Mouse (Mus musculus) B cell, adult (primary cell): Measurements from ENCODE around the gene Gm11938. TPM values are rescaled to one million over a fixed set of nuclear protein-coding genes. Genes with fewer than 3 reads are reported as not detected.

Experiments
- total RNA-seq: library from RNA; stranded (reverse); gene quantifications from 4 replicates; pipeline ENCODE4 v1.2.4, GENCODE M21; 2023; ENCODE audit not compliant: inconsistent age

Gm11938 gene
- not detected in 4 replicates for total RNA-seq

DNA sequence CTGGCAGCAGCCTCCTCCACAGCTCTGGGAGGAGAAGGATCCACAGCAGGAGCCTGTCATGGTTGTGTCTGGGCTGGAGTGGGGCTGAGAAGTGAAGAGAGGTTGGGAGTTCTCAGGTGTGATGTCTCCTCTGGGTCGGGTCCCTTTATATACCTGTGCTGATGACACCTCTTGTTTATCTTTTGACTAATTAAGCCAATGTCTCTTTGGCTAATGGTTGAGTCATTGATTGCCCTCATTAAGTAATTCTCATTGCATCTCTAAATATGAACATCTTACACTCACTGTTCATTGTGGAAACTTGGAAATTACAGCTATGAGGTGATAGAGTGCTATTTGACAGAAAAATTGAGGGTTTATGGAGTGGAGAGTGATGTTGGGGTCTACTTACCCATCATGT lies at the start of gene Gm11938:
Gene Gm11938 (minus strand): TSS at position 101 of the 400 bp plus-strand sequence.

DNA sequence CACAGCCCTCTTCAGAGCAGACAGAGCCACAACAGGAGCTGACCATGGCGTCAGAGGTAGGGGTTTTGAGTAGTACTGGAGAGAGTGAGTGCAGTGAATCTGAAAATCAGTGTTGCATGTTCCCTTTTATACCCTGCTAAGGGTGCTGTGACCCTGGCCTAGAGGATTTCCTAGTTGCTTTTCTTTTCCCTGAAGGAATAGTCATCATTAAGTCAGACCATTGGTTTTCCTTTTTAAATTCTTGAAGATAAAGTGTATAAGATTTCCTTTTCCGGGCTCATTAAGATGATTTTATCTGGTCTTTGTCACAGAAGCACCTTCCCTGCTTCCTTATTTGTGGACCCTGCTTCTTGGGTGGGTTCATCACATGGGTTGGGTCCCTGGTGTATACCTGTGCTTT lies 47.0 kb upstream of the Gm11938 start, which contains the start of gene Gm11555:
Gene Gm11555 (minus strand): TSS at position 101 of the 400 bp plus-strand sequence.

DNA sequence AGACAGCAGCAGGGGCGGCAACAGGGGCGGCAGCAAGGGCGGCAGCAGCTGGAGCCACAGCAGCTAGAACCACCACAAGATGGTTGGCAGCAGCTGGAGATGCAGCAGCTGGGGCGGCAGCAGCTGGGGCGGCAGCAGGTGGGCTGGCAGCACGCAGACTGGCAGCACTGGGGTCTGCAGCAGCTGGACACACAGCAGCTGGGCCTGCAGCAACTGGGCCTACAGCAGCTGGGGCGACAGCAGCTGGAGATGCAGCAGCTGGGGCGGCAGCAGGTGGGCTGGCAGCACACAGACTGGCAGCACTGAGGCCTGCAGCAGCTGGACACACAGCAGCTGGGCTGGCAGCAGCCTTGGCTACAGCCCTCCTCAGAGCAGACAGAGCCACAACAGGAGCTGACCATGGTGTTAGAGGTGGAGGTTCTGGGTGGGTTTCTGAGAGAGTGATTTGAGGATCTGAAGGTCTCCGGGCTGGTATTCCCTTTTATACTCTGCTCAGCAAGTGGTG lies 40.6 kb upstream of the Gm11938 start, which contains the start of gene Krtap4-7:
Gene Krtap4-7 (minus strand): TSS at position 455 of the 505 bp plus-strand sequence.

DNA sequence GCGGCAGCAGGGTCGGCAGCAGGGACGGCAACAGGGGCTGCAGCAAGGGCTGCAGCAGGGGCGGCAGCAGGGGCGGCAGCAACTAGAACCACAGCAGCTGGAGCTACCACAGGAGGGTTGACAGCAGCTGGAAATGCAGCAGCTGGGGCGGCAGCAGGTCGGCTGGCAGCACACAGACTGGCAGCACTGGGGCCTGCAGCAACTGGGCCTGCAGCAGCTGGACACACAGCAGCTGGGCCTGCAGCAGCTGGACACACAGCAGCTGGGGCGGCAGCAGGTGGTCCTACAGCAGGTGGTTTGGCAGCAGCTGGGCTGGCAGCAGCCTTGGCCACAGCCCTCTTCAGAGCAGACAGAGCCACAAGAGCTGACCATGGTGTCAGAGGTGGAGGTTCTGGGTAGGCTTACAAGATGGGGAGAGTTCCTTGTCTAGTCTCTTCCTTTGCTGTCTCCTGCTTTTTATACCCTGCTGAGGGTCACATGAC lies 31.6 kb upstream of the Gm11938 start, which contains the start of gene Krtap4-2:
Gene Krtap4-2 (minus strand): TSS at position 432 of the 482 bp plus-strand sequence.

DNA sequence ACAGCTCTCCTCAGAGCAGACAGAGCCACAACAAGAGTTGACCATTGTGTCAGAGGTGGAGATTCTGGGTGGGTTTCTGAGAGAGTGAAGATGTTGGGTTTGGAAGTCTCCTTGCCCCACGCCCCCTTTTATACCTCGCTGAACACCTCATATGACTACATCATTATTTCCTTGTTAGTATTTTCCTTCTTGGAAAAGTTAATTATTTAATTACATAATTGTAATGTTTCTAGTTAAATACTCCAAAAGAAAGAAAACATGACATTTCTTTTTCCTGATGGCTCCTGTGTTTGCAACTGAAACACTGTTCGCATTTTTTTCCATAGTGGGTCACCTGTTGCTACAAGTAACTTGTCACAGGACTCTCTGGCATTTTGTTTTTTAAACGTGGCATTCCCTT lies 25.0 kb upstream of the Gm11938 start, which contains the start of gene Krtap4-1:
Gene Krtap4-1 (minus strand): TSS at position 101 of the 400 bp plus-strand sequence.

DNA sequence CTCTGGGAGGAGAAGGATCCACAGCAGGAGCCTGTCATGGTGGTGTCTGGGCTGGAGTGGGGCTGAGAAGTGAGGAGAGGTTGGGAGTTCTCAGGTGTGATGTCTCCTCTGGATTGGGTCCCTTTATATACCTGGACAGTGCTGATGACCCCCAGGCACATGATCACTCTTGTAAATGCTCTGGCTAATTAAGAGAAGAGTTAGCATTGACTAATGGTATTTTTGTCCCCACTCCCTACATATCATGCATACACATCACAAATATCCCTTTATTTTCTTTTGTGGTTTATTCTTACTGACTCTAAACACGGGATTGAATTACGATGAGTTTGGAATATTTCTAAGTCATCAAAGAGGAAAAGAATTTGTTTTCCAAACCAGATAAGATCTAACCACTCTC lies 17.2 kb upstream of the Gm11938 start, which contains the start of gene Gm11562:
Gene Gm11562 (minus strand): TSS at position 101 of the 400 bp plus-strand sequence.

DNA sequence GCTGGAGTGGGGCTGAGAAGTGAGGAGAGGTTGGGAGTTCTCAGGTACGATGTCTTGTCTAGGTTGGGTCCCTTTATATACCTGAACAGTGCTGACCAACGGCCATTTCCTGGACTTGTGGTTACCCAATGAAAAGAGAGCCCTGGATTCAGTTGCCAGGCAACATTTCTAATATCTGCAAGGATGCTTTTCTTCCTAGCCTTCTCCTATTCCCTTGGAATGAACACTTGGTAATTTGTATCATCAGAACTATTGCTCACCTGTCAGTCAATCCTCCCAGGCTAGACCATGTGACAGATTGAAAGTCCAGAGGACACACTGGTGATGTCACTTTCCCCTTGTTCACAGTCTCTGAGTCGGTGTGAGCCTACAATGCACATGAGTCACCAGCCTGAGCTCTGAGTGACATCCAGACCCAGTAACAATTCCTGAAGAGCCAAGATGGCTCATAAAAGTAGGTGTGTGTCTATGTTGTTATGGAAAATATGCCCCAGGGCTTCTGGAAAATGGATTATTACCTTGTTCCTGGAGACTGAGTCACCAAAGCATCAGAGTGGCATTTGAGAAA lies 11.8 kb upstream of the Gm11938 start, which contains the start of gene Krtap2-4:
Gene Krtap2-4 (minus strand): TSS at position 51 of the 568 bp plus-strand sequence.

DNA sequence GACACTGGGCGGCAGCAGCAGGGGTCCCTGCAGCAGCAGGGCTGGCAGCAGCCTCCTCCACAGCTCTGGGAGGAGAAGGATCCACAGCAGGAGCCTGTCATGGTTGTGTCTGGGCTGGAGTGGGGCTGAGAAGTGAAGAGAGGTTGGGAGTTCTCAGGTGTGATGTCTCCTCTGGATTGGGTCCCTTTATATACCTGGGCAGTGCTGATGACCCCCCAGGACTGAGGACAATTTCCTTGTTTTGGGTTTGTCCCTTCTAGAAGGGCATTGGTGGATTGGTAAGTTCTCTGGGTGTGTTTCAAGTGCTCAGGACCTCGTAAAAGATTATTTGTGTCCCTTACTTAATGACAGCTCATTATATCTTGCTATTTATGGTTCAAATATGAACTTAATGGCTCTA lies 7.0 kb upstream of the Gm11938 start, which contains the start of gene Gm11937:
Gene Gm11937 (minus strand): TSS at position 101 of the 400 bp plus-strand sequence.

DNA sequence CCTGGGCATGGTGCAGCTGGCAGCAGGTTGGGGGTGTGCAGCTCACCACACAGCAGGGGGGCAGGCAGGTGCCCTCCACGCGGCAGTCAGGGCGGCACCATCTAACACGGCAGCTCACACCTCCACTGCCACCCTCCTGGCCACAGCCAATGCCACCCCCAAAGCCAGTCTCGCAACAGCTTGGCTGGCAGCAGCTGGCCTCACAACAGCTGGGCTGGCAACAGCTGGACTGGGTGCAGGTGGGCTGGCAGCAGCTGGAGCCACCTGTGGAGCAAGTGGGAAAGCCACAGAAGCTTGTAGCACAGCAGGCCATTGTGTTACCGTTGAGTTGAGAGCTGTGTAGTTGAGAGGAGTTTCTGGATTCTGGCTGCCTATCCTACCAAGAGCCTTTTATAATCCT lies 5.4 kb downstream of the Gm11938 start, which contains the start of gene Krtap9-3:
Gene Krtap9-3 (minus strand): TSS at position 364 of the 400 bp plus-strand sequence.

DNA sequence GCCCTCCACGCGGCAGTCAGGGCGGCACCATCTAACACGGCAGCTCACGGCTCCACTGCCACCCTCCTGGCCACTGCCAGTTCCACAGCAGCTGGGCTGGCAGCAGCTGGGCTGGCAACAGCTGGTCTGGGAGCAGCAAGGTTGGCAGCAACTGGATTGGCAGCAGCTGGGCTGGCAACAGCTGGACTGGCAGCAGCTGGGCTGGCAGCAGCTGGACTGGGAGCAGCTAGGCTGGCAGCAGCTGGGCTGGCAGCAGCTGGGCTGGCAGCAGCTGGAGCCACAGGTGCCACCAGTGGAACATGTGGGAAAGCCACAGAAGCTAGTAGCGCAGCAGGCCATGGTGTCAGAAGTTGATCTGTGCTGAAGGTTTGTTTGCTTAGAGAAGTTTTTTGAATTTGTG lies 12.1 kb downstream of the Gm11938 start, which contains the start of gene Krtap1-3:
Gene Krtap1-3 (minus strand): TSS at position 359 of the 400 bp plus-strand sequence.

DNA sequence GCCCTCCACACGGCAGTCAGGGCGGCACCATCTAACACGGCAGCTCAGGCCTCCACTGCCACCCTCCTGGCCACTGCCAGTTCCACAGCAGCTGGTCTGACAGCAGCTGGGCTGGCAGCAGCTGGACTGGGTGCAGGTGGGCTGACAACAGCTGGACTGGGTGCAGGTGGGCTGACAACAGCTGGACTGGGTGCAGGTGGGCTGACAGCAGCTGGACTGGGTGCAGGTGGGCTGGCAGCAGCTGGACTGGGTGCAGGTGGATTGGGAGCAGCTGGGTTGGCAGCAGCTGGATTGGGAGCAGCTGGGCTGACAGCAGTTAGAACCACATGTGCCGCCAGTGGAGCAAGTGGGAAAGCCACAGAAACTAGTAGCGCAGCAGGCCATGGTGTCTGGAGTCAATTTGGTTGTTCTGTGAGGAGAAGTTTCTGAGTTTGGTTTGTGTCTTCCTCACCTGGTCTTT lies 19.8 kb downstream of the Gm11938 start, which contains the start of gene Krtap1-4:
Gene Krtap1-4 (minus strand): TSS at position 410 of the 460 bp plus-strand sequence.

DNA sequence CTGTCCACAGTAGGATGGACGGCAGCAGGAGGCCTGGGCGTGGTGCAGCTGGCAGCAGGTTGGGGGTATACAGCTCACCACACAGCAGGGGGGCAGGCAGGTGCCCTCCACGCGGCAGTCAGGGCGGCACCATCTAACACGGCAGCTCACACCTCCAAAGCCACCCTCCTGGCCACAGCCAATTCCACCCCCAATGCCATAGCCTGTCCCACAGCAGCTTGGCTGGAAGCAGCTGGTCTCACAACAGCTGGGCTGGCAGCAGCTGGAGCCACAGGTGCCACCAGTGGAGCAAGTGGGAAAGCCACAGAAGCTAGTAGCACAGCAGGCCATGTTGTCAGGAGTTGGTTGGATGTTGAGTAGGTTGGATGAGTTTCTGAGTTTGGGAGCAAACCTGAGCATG lies 22.5 kb downstream of the Gm11938 start, which contains the start of gene Krtap1-5:
Gene Krtap1-5 (minus strand): TSS at position 381 of the 400 bp plus-strand sequence.

DNA sequence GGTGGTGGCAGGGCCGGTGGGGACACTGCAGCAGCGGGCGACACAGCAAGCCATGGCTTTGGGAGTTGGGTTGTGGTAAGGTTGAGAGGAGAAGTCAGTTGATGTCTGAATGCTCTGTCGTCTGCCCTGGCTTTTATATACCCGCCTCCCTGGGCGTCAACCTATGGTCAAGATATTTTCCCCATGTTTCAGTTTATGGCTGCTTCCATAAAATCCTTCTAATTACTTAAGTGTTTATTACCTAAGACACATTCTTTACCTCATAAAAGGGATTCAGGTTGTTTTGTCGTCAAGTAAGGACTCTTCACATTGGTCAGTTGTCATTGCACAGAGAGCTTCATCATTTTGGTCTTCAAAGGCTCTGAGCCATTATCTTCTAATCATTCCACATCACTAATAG lies 36.6 kb downstream of the Gm11938 start, which contains the start of gene Krtap3-1:
Gene Krtap3-1 (minus strand): TSS at position 101 of the 400 bp plus-strand sequence.

DNA sequence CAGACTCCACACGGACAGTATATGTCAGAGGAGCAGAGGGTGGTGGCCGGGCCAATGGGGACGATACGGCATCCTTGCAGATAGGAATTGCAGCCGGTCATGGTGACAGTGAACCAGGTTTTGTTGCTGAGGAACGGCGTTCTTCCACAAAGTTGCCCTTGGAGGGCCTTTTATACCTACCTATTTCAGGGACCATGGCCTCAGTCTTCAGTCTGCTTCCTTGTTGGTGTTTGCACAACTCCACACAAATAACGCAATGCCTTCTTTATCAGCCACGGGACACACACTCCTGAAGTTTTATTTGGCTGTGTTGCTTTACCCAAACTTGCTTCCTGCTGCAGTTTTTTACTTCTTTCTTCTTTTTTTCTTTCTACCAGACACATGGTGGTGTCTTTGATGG lies 43.7 kb downstream of the Gm11938 start, which contains the start of gene Gm11939:
Gene Gm11939 (minus strand): TSS at position 101 of the 400 bp plus-strand sequence.

DNA sequence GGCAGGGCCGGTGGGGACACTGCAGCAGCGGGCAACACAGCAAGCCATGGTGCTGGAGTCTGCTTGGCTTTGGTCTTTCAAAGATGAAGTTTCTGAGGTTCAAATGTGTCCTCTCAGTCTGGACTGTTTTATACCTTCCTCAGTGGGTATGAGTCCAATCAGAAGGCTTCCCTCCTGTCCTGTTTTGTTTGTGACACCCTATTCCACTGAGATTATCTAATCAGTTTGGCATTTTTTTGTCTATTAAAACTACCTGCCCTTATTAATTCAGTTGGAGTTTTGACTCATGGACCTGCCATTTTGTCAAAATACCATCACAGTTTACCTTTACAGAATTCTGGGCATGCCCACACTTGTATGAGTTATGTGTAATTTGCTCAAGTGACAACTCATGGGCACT lies 46.4 kb downstream of the Gm11938 start, which contains the start of gene Krtap3-2:
Gene Krtap3-2 (minus strand): TSS at position 101 of the 400 bp plus-strand sequence.

Other genes with a start within 250 kb of the Gm11938 start
- gene Krt28, start 228.4 kb downstream of the Gm11938 start, total RNA-seq, result not detected in 4 replicates
- 1.7 to 4.1 TPM (median 2.1 TPM) in 4 replicates for gene Krt10, start 213.9 kb downstream of the Gm11938 start, total RNA-seq
- not detected in 4 replicates for gene Krt12, start 181.0 kb downstream of the Gm11938 start, total RNA-seq
- gene Krt20, start 165.2 kb downstream of the Gm11938 start, total RNA-seq, result not detected in 4 replicates
- not detected in 4 replicates for gene Krt23, start 110.2 kb downstream of the Gm11938 start, total RNA-seq
- gene Krt39, start 82.0 kb downstream of the Gm11938 start, total RNA-seq, result not detected in 4 replicates
- gene Krt40, start 60.1 kb downstream of the Gm11938 start, total RNA-seq, result not detected in 4 replicates
- gene Krtap3-3, start 52.4 kb downstream of the Gm11938 start, total RNA-seq, result not detected in 4 replicates
- gene Krtap3-2, start 46.5 kb downstream of the Gm11938 start, total RNA-seq, result not detected in 4 replicates
- gene Gm11939, start 43.8 kb downstream of the Gm11938 start, total RNA-seq, result not detected in 4 replicates
- not detected in 4 replicates for gene Krtap3-1, start 36.7 kb downstream of the Gm11938 start, total RNA-seq
- gene Krtap1-5, start 22.3 kb downstream of the Gm11938 start, total RNA-seq, result not detected in 4 replicates
- gene Krtap1-4, start 19.7 kb downstream of the Gm11938 start, total RNA-seq, result not detected in 4 replicates
- gene Krtap1-3, start 12.0 kb downstream of the Gm11938 start, total RNA-seq, result not detected in 4 replicates
- not detected in 4 replicates for gene Krtap9-3, start 5.2 kb downstream of the Gm11938 start, total RNA-seq
- gene Gm11937, start 6.9 kb upstream of the Gm11938 start, total RNA-seq, result not detected in 4 replicates
- not detected in 4 replicates for gene Krtap2-4, start 11.5 kb upstream of the Gm11938 start, total RNA-seq
- not detected in 4 replicates for gene Gm11562, start 17.1 kb upstream of the Gm11938 start, total RNA-seq
- gene Krtap4-1, start 24.9 kb upstream of the Gm11938 start, total RNA-seq, result not detected in 4 replicates
- gene Krtap4-2, start 31.8 kb upstream of the Gm11938 start, total RNA-seq, result not detected in 4 replicates
- not detected in 4 replicates for gene Krtap4-7, start 40.8 kb upstream of the Gm11938 start, total RNA-seq
- gene Gm11555, start 46.9 kb upstream of the Gm11938 start, total RNA-seq, result not detected in 4 replicates
- gene Gm11563, start 55.7 kb upstream of the Gm11938 start, total RNA-seq, result not detected in 4 replicates
- gene Krtap4-6, start 62.7 kb upstream of the Gm11938 start, total RNA-seq, result not detected in 4 replicates
- gene Gm14190, start 87.4 kb upstream of the Gm11938 start, total RNA-seq, result not detected in 4 replicates
- gene Gm14180, start 131.0 kb upstream of the Gm11938 start, total RNA-seq, result not detected in 4 replicates
- not detected in 4 replicates for gene Gm11595, start 169.6 kb upstream of the Gm11938 start, total RNA-seq
- not detected in 4 replicates for gene Krtap4-8, start 177.4 kb upstream of the Gm11938 start, total RNA-seq
- gene Krtap4-9, start 181.9 kb upstream of the Gm11938 start, total RNA-seq, result not detected in 4 replicates
- not detected in 4 replicates for gene Gm11596, start 190.2 kb upstream of the Gm11938 start, total RNA-seq
- gene Gm11569, start 195.6 kb upstream of the Gm11938 start, total RNA-seq, result not detected in 4 replicates
- not detected in 4 replicates for gene Gm11554, start 201.1 kb upstream of the Gm11938 start, total RNA-seq
- gene Krtap4-13, start 206.6 kb upstream of the Gm11938 start, total RNA-seq, result not detected in 4 replicates
- not detected in 4 replicates for gene Gm11564, start 212.4 kb upstream of the Gm11938 start, total RNA-seq
- not detected in 4 replicates for gene 2300003K06Rik, start 234.8 kb upstream of the Gm11938 start, total RNA-seq
- gene Krtap4-16, start 248.3 kb upstream of the Gm11938 start, total RNA-seq, result not detected in 4 replicates